Mouse (Mus musculus): Measurements from ENCODE around the gene Cdk5r1.
A peak's percentile ranks its signal among the peaks of the same experiment; 100 is the strongest.

DNA sequence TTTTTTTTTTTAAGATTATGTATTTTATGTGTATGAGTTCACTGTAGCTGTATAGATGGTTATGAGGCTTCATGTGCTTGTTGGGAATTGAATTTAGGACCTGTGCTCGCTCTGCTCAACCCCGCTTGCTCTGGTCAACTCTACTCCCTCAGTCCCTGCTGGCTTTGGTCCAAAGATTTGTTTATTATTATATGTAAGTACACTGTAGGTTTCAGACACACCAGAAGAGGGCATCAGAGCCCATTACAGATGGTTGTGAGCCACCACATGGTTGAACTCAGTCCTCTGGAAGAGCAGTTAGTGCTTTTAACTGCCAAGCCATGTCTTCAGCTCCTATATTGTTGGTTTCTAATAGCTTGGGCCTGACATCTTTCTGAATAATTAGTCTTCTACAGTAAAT lies 27.0 kb upstream of the Cdk5r1 start:
- no peak for TF ChIP-seq EP300 (IDR thresholded peaks at IDR 0.05)
- 0 out of 2 replicates have a peak, but pooled peaks have one; percentile 20 for TF ChIP-seq CTCF (IDR thresholded peaks at IDR 0.05)
